In the genomic region with DNA sequence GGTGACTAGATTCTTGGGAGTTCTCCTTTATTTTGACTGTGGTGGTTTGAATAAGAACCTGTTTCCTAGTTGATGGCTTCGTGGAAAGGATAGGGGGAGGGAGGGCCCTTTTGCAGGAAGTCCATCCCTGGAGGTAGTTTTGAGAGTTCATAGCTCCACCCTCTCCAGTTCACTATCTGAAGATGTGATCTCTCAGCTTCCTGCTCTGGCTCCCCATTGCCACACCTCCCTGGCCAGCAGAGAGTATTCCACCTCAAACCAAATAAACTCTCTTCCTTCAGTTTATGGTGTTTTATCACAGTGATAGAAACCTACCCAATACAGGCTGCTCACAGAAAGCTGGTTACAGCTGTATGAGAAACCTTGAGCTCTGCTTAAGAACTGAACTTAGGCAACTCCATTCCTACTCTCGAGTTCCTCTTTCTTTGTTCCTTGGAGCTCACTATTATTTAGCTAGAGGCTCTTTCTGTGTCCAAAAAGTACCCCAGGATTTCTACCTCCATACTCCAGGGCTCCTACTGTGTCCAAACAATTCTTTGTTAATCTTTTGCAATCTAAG, we compare ENCODE assay signal across 26 mouse cellular contexts.
DNase-seq lines count a peak whose midpoint lies in the region; ATAC-seq lines count a peak whose summit lies in the region.
"Had no signal": no experiment of that assay in that cellular context is flagged by ENCODE, and none has a peak within 500 bp of the region (broad histone marks: within the 10 kb centered on the region; RNA-seq: fewer than 3 reads in every experiment).

No protein-coding gene starts in this region.

- no peak overlapping the region for H3K9ac ChIP-seq in heart, embryonic 16.5 days (ENCODE audit: low read length)
- no peak overlapping the region for H3K9ac ChIP-seq in intestine, embryonic 16.5 days (ENCODE audit: low read depth, low read length)
- H3K9ac ChIP-seq in hindbrain, embryonic 14.5 days = no peak overlapping the region
- H3K9ac ChIP-seq in forebrain, embryonic 14.5 days (ENCODE audit: low read length) = no peak overlapping the region
- no peak overlapping the region for H3K9ac ChIP-seq in midbrain, embryonic 13.5 days (replicated peaks)
- H3K9ac ChIP-seq: forebrain, embryonic 13.5 days; forebrain, postnatal 0 days; heart, embryonic 13.5 days; hindbrain, embryonic 12.5 days had no signal

- intact Hi-C loops in heart, postnatal 14 days (cut with DNase I) = no loop called here

- no peak for DNase-seq in heart, postnatal 14 days
- DNase-seq in hindbrain, embryonic 14.5 days (ENCODE audit: low spot score) = no peak
- no peak for DNase-seq in forebrain, embryonic 14.5 days (ENCODE audit: low spot score)
- DNase-seq: adrenal gland, postnatal 10 days; adrenal gland, postnatal 36 days; cerebellum, adult 11 months; cerebellum, adult 2 months; cerebellum, adult 9-11 months; cerebellum, postnatal 25 days; forebrain, postnatal 0 days; gastrocnemius, adult 2 months; gastrocnemius, postnatal 14 days; kidney, adult 11 months had no signal

- WGBS in heart, embryonic 16.5 days = 56% methylated on average over 2 of the region's 2 CpGs
- 59% methylated on average over 2 of the region's 2 CpGs for WGBS in intestine, embryonic 16.5 days
- WGBS in hindbrain, embryonic 14.5 days = 80% methylated on average over 2 of the region's 2 CpGs
- WGBS in forebrain, embryonic 14.5 days = 63% methylated on average over 2 of the region's 2 CpGs
- 75% methylated on average over 2 of the region's 2 CpGs for WGBS in midbrain, embryonic 13.5 days

- no peaks in the 10 kb centered on the region for H3K27me3 ChIP-seq in heart, embryonic 16.5 days (ENCODE audit: control insufficient read depth, insufficient read depth, low read length)
- no peaks in the 10 kb centered on the region for H3K27me3 ChIP-seq in intestine, embryonic 16.5 days (replicated peaks; ENCODE audit: control insufficient read depth, insufficient read depth, low read length)
- no peaks in the 10 kb centered on the region for H3K27me3 ChIP-seq in hindbrain, embryonic 14.5 days (ENCODE audit: control insufficient read depth, insufficient read depth, low read length)
- H3K27me3 ChIP-seq in forebrain, embryonic 14.5 days (replicated peaks; ENCODE audit: control insufficient read depth, insufficient read depth, low read length) = no peaks in the 10 kb centered on the region
- no peaks in the 10 kb centered on the region for H3K27me3 ChIP-seq in midbrain, embryonic 13.5 days
- H3K27me3 ChIP-seq: forebrain, embryonic 13.5 days; heart, embryonic 13.5 days; hindbrain, embryonic 12.5 days; Patski had no signal

- peaks cover 38% of the 10 kb centered on the region for H3K4me1 ChIP-seq in heart, embryonic 16.5 days (ENCODE audit: control insufficient read depth, insufficient read depth, low read length)
- H3K4me1 ChIP-seq in intestine, embryonic 16.5 days (ENCODE audit: control insufficient read depth, insufficient read depth, low read length) = 0 out of 2 replicates have a peak, but pooled peaks cover 12% of the 10 kb centered on the region
- 0 out of 2 replicates have a peak, but pooled peaks cover 4% of the 10 kb centered on the region for H3K4me1 ChIP-seq in hindbrain, embryonic 14.5 days (replicated peaks; ENCODE audit: control insufficient read depth, insufficient read depth, low read length)
- H3K4me1 ChIP-seq in forebrain, embryonic 14.5 days (ENCODE audit: control insufficient read depth, insufficient read depth, low read length) = 0 out of 2 replicates have a peak, but pooled peaks cover 3% of the 10 kb centered on the region
- H3K4me1 ChIP-seq in midbrain, embryonic 13.5 days (replicated peaks) = peaks cover 13% of the 10 kb centered on the region

- no peak for ATAC-seq in heart, embryonic 16.5 days (replicated peaks; ENCODE audit: extremely low read depth, insufficient read depth, low FRiP score)
- ATAC-seq in common myeloid progenitor, adult 5-6 weeks (replicated peaks; ENCODE audit: low read depth, poor library complexity, severe bottlenecking) = peak; percentile 52; the same call in 1 of the 2 replicates
- ATAC-seq in intestine, embryonic 16.5 days = peak; percentile 41
- peak; percentile 48 for ATAC-seq in megakaryocyte progenitor cell, adult 5-6 weeks (replicated peaks; ENCODE audit: poor library complexity)
- ATAC-seq in hindbrain, embryonic 14.5 days (ENCODE audit: low FRiP score) = no peak
- ATAC-seq in forebrain, embryonic 14.5 days = no peak
- no peak for ATAC-seq in midbrain, embryonic 13.5 days
- ATAC-seq: forebrain, postnatal 0 days; Patski had no signal

- H3K9me3 ChIP-seq in heart, embryonic 16.5 days (replicated peaks; ENCODE audit: control insufficient read depth, low read length) = no peaks in the 10 kb centered on the region
- no peaks in the 10 kb centered on the region for H3K9me3 ChIP-seq in intestine, embryonic 16.5 days (ENCODE audit: control insufficient read depth, low read length)
- no peaks in the 10 kb centered on the region for H3K9me3 ChIP-seq in hindbrain, embryonic 14.5 days (ENCODE audit: control insufficient read depth, low read length)
- H3K9me3 ChIP-seq in forebrain, embryonic 14.5 days (replicated peaks; ENCODE audit: control insufficient read depth, low read length) = no peaks in the 10 kb centered on the region
- no peaks in the 10 kb centered on the region for H3K9me3 ChIP-seq in midbrain, embryonic 13.5 days
- H3K9me3 ChIP-seq: forebrain, embryonic 10.5 days; forebrain, embryonic 13.5 days; heart, embryonic 10.5 days; heart, embryonic 13.5 days; hindbrain, embryonic 12.5 days had no signal

- H3K4me3 ChIP-seq in heart, embryonic 16.5 days (ENCODE audit: low read length) = no peak overlapping the region
- no peak overlapping the region for H3K4me3 ChIP-seq in intestine, embryonic 16.5 days (ENCODE audit: low read length)
- no peak overlapping the region for H3K4me3 ChIP-seq in hindbrain, embryonic 14.5 days (replicated peaks; ENCODE audit: low read length)
- no peak overlapping the region for H3K4me3 ChIP-seq in forebrain, embryonic 14.5 days (ENCODE audit: low read depth, low read length)
- H3K4me3 ChIP-seq in midbrain, embryonic 13.5 days (replicated peaks) = no peak overlapping the region
- H3K4me3 ChIP-seq: forebrain, embryonic 10.5 days; forebrain, embryonic 13.5 days; gastrocnemius, adult 2 months; heart, adult 2 months; heart, embryonic 10.5 days; heart, embryonic 13.5 days; hindbrain, embryonic 12.5 days had no signal

- peak overlapping the region; percentile 7 for H3K27ac ChIP-seq in heart, embryonic 16.5 days (ENCODE audit: low read length)
- H3K27ac ChIP-seq in intestine, embryonic 16.5 days (ENCODE audit: low read length) = no peak overlapping the region
- H3K27ac ChIP-seq in hindbrain, embryonic 14.5 days = no peak overlapping the region
- no peak overlapping the region for H3K27ac ChIP-seq in forebrain, embryonic 14.5 days (ENCODE audit: low read depth, low read length)
- no peak overlapping the region for H3K27ac ChIP-seq in midbrain, embryonic 13.5 days
- H3K27ac ChIP-seq: forebrain, embryonic 10.5 days; forebrain, embryonic 13.5 days; gastrocnemius, adult 2 months; heart, adult 2 months; heart, embryonic 10.5 days; hindbrain, embryonic 12.5 days had no signal

- no peak overlapping the region for H3K4me2 ChIP-seq in heart, embryonic 16.5 days (ENCODE audit: low read depth, low read length)
- H3K4me2 ChIP-seq in intestine, embryonic 16.5 days (ENCODE audit: low read depth, low read length) = no peak overlapping the region
- no peak overlapping the region for H3K4me2 ChIP-seq in hindbrain, embryonic 14.5 days (replicated peaks)
- no peak overlapping the region for H3K4me2 ChIP-seq in forebrain, embryonic 14.5 days (ENCODE audit: low read length)
- no peak overlapping the region for H3K4me2 ChIP-seq in midbrain, embryonic 13.5 days (replicated peaks)
- H3K4me2 ChIP-seq: forebrain, embryonic 13.5 days; hindbrain, embryonic 12.5 days had no signal

- no peaks in the 10 kb centered on the region for H3K36me3 ChIP-seq in heart, embryonic 16.5 days (ENCODE audit: control insufficient read depth, insufficient read depth)
- no peaks in the 10 kb centered on the region for H3K36me3 ChIP-seq in intestine, embryonic 16.5 days (ENCODE audit: control insufficient read depth, insufficient read depth, low read length)
- H3K36me3 ChIP-seq in hindbrain, embryonic 14.5 days (replicated peaks; ENCODE audit: control insufficient read depth, insufficient read depth) = no peaks in the 10 kb centered on the region
- no peaks in the 10 kb centered on the region for H3K36me3 ChIP-seq in forebrain, embryonic 14.5 days (ENCODE audit: control insufficient read depth, insufficient read depth, low read length)
- no peaks in the 10 kb centered on the region for H3K36me3 ChIP-seq in midbrain, embryonic 13.5 days
- H3K36me3 ChIP-seq: forebrain, embryonic 10.5 days; G1E; heart, embryonic 10.5 days; hindbrain, embryonic 12.5 days had no signal

Comparison
In these comparisons a context has a peak if more than half of its experiments do, and no peak if none do; other contexts are left out.
1. ATAC-seq: peak in common myeloid progenitor, adult 5-6 weeks (single experiment), intestine, embryonic 16.5 days (single experiment) and megakaryocyte progenitor cell, adult 5-6 weeks (single experiment); none in heart, embryonic 16.5 days (single experiment), hindbrain, embryonic 14.5 days (single experiment), forebrain, embryonic 14.5 days (single experiment) and midbrain, embryonic 13.5 days (single experiment).